Mouse (Mus musculus) yolk sac, embryonic 10.5 days (tissue): ENCODE measurements at regions not wholly inside any gene's neighbourhood (a gene's known extent, or its start where the extent isn't known, plus 50 kb on each side); places are given as distances from the start of the nearest gene placed in this dataset.

ENCODE experiments used
- DNase-seq: peaks from one replicate; pipeline ENCODE4 v3.0.0-alpha.2; 2017; ENCODE audit warnings: low spot score

DNA sequence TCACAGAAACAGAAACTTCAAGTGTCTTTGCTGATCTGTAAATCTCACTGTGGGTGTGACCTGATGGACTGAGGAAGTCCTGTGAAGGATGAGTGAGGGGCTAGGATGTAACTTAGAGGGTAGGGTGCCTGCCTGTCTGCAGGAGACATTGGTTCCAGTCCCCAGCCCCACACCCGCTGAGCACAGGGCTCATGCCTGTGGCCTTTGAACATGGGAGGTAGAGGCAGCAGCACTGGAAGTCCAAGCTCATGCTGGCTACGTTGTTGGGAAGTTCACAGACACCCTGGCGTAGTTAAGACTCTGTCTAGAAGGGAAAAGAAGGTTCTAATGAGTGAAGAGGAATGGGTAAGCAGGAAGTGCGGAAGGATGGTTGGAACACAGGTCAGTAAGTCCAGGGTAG, 59.7 kb upstream of the Tgm3 start:
- no peak for DNase-seq

GRCm38 (mm10) chr2:129955260-129955691, 56.9 kb upstream of the Tgm3 start:
- DNase-seq: no peak

DNA sequence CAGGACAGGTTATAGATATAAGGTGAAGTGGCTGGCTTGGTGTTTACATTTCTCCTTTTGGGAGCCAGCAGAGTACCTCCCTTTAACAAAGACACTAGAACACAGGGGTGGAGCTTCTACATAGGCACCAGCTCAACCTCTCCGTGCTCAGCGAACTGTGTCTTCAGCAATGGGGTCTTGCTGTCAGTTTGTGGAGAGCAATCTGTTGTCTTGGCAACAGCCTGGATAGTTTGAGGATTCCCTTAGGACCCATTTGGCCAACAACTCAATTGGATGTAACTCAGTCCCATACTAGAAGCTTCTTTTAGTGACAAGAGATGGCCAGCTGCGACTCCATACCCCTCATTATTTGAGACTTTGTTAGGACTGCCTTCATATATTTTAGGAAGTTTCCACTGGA, 54.0 kb upstream of the Tgm3 start:
- no peak for DNase-seq

DNA sequence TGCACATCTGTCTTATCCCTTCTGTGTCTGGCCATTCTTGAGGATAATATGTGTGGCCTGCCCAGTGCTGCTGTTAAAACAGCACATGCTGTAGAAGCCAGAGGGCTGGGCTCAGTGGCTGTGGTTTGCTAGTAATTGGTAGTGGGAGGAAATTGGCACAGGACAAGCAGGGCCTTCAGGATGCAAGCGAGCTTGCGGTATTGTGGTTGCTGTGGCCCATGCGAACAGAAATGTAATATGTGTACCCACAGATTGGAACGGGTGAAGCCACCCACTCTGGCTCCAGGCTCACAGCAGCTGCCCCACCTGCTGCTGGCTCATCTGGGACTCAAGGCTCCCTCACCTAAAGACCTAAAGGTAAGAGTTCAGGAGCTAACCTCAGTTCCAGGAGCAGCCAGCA, 51.8 kb upstream of the Tgm3 start:
- DNase-seq: no peak

DNA sequence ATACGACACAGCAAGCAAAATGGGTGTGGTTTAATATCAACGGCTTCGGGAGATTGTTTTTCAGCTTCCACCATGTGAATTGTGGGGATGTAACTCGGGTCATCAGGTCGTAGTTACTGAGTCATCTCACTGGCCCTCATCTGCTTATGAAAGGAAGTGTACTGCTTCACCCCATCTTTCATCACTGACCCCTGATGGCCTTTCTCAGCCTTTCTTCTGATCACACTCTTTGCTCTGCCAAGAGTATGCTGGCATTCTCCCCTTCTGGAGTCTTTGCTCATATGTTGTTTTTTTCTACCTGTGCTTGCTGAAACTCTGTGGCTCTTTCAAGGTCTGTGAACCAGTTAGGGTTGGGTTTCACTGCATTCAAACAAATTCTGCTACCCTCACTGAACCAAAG, 50.6 kb upstream of the Tgm3 start:
- no peak for DNase-seq
